In the genomic region with DNA sequence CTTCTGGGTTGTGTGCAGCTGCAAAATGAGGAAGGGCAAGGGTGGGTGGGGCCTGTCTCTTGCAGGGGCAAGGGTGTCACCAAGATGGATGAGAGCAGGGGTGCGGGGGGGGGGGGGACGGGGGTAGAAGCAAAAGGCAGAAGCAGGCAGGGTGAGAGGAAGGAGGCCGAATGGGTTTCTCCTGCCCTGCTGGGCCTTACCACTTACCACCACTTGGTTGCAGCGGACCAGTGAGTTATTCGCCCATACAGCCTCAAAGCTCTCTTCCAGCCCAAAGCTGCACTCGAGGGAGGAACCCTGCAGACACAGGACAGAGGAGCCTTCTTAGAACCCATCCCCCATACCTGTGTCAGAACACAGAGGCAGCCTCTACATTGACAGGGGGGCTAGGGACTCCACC, we compare ENCODE assay signal across 23 mouse cellular contexts. TPM values are rescaled to one million over a fixed set of nuclear protein-coding genes. Genes with fewer than 3 reads are reported as not detected.
DNase-seq lines count a peak whose midpoint lies in the region; ATAC-seq and TF ChIP-seq lines count a peak whose summit lies in the region.
"Had no signal": no experiment of that assay in that cellular context is flagged by ENCODE, and none has a peak within 500 bp of the region (broad histone marks: within the 10 kb centered on the region; RNA-seq: fewer than 3 reads in every experiment).

No protein-coding gene starts in this region.

- TF ChIP-seq CTCF in forebrain, postnatal 0 days (IDR thresholded peaks at IDR 0.05; ENCODE audit: low read depth): 0 out of 2 replicates have a peak, but pooled peaks have one; percentile 7
- no peak for TF ChIP-seq CTCF in thymus, adult 2 months (IDR thresholded peaks at IDR 0.05; ENCODE audit: borderline replicate concordance, control insufficient read depth, extremely low read depth, insufficient read depth, low read length, poor library complexity)

- peaks cover 10% of the 10 kb centered on the region; the same call in 1 of the 2 replicates for H3K36me3 ChIP-seq in forebrain, postnatal 0 days (ENCODE audit: insufficient read depth)
- no peaks in the 10 kb centered on the region for H3K36me3 ChIP-seq in forebrain, embryonic 16.5 days (ENCODE audit: control insufficient read depth, insufficient read depth)
- peaks cover 32% of the 10 kb centered on the region for H3K36me3 ChIP-seq in thymus, adult 2 months (ENCODE audit: control insufficient read depth, insufficient read depth, low read length)
- H3K36me3 ChIP-seq: neural tube, embryonic 15.5 days had no signal

- 63% methylated on average over 6 of the region's 6 CpGs for WGBS in forebrain, postnatal 0 days
- WGBS in forebrain, embryonic 16.5 days: 66% methylated on average over 4 of the region's 6 CpGs
- WGBS in thymus, adult 2 months: 40% methylated on average over 5 of the region's 6 CpGs

- H3K27ac ChIP-seq in forebrain, postnatal 0 days (ENCODE audit: low read depth, low read length): no peak overlapping the region
- no peak overlapping the region for H3K27ac ChIP-seq in forebrain, embryonic 16.5 days (ENCODE audit: low read length)
- peak overlapping the region; percentile 93 for H3K27ac ChIP-seq in thymus, adult 2 months (ENCODE audit: control insufficient read depth, insufficient read depth, low read length)
- H3K27ac ChIP-seq: intestine, embryonic 15.5 days; kidney, postnatal 0 days; layer of hippocampus, adult 2 months; left cerebral cortex, adult 2 months; limb, embryonic 13.5 days; neural tube, embryonic 15.5 days had no signal

- H3K9me3 ChIP-seq in forebrain, postnatal 0 days (ENCODE audit: low read length): no peaks in the 10 kb centered on the region
- H3K9me3 ChIP-seq in forebrain, embryonic 16.5 days (ENCODE audit: control insufficient read depth, low read length): no peaks in the 10 kb centered on the region
- H3K9me3 ChIP-seq: intestine, embryonic 15.5 days; limb, embryonic 13.5 days; neural tube, embryonic 15.5 days had no signal

- 0 out of 2 replicates have a peak, but pooled peaks cover 2% of the 10 kb centered on the region for H3K4me1 ChIP-seq in forebrain, postnatal 0 days (ENCODE audit: insufficient read depth)
- H3K4me1 ChIP-seq in forebrain, embryonic 16.5 days (replicated peaks; ENCODE audit: control insufficient read depth, insufficient read depth, low read length): peaks cover 18% of the 10 kb centered on the region
- peaks cover 53% of the 10 kb centered on the region for H3K4me1 ChIP-seq in thymus, adult 2 months (replicated peaks; ENCODE audit: control insufficient read depth, insufficient read depth, low read length)

- H3K4me3 ChIP-seq in forebrain, postnatal 0 days (ENCODE audit: low read depth, low read length): no peak overlapping the region
- no peak overlapping the region for H3K4me3 ChIP-seq in forebrain, embryonic 16.5 days (replicated peaks; ENCODE audit: low read length)
- H3K4me3 ChIP-seq in thymus, adult 2 months (ENCODE audit: control insufficient read depth, insufficient read depth, low read length): no peak overlapping the region
- H3K4me3 ChIP-seq: intestine, embryonic 15.5 days; layer of hippocampus, adult 2 months; left cerebral cortex, adult 2 months; limb, embryonic 13.5 days; neural tube, embryonic 15.5 days had no signal

- no peaks in the 10 kb centered on the region for H3K27me3 ChIP-seq in forebrain, postnatal 0 days (ENCODE audit: insufficient read depth, low read length)
- H3K27me3 ChIP-seq in forebrain, embryonic 16.5 days (replicated peaks; ENCODE audit: control insufficient read depth, insufficient read depth, low read length): no peaks in the 10 kb centered on the region
- H3K27me3 ChIP-seq in thymus, adult 2 months (ENCODE audit: control insufficient read depth, insufficient read depth, low read length): no peaks in the 10 kb centered on the region
- H3K27me3 ChIP-seq: intestine, embryonic 15.5 days; neural tube, embryonic 15.5 days had no signal

- no peak overlapping the region for H3K4me2 ChIP-seq in forebrain, postnatal 0 days (ENCODE audit: low read depth)
- H3K4me2 ChIP-seq in forebrain, embryonic 16.5 days (ENCODE audit: low read length): no peak overlapping the region
- H3K4me2 ChIP-seq: heart, embryonic 11.5 days; intestine, embryonic 15.5 days; limb, embryonic 13.5 days; lung, embryonic 14.5 days; neural tube, embryonic 15.5 days had no signal

- DNase-seq in forebrain, postnatal 0 days: no peak
- DNase-seq in thymus, adult 2 months: peak; percentile 49
- DNase-seq in thymus, adult 18-20 months: no peak
- DNase-seq in spleen, postnatal 4 days (ENCODE audit: low spot score in 2 of 2): peak; percentile 28 to 68
- no peak for DNase-seq in adrenal gland, adult 2 months
- no peak for DNase-seq in kidney, adult 11 months
- no peak for DNase-seq in layer of hippocampus, adult 9-10 months (ENCODE audit: low spot score)
- DNase-seq: adrenal gland, postnatal 10 days; cerebellum, adult 8-10 months; gastrocnemius, postnatal 25 days; lung, embryonic 14.5 days; right cerebral cortex, adult 18-20 months had no signal

- H3K9ac ChIP-seq in forebrain, postnatal 0 days: no peak overlapping the region
- no peak overlapping the region for H3K9ac ChIP-seq in forebrain, embryonic 16.5 days (replicated peaks; ENCODE audit: low read depth, low read length)
- H3K9ac ChIP-seq: intestine, embryonic 15.5 days; lung, embryonic 14.5 days; neural tube, embryonic 15.5 days had no signal

- TF ChIP-seq POLR2A in thymus, adult 2 months (IDR thresholded peaks at IDR 0.05; ENCODE audit: control insufficient read depth, extremely low read depth, insufficient read depth, low read length, poor library complexity): no peak

- ATAC-seq in forebrain, postnatal 0 days: no peak
- ATAC-seq in forebrain, embryonic 16.5 days: no peak
- ATAC-seq: forebrain, embryonic 14.5 days; intestine, embryonic 15.5 days had no signal

RNA-seq across cellular contexts. Expression of a gene that starts 24.9 kb away (rescaled TPM):
- 44.1 and 63.3 TPM in 2 replicates for total RNA-seq in forebrain, postnatal 0 days (2014; rRNA removed)
- polyA plus RNA-seq in forebrain, postnatal 0 days (2015; fragmentation: Nextera tagmentation; extraction: Ambion mirVana): 16.9 and 17.6 TPM in 2 replicates
- polyA plus RNA-seq in forebrain, embryonic 16.5 days (2015; fragmentation: Nextera tagmentation; extraction: Ambion mirVana): 19.4 and 19.8 TPM in 2 replicates
- polyA plus RNA-seq in thymus, adult 2 months (2012; rRNA removed): 466 and 519 TPM in 2 replicates
- total RNA-seq in adrenal gland, adult 2 months (2021): 100 to 1,000 TPM; 168 to 181 TPM
- 279 and 288 TPM in 2 replicates for polyA plus RNA-seq in adrenal gland, adult 2 months (2012; rRNA removed)

RNA-seq across cellular contexts. Expression of a gene that starts 25.2 kb away (rescaled TPM):
- total RNA-seq in forebrain, postnatal 0 days (2014; rRNA removed): not detected in 2 replicates
- not detected in 2 replicates for polyA plus RNA-seq in forebrain, postnatal 0 days (2015; fragmentation: Nextera tagmentation; extraction: Ambion mirVana)
- polyA plus RNA-seq in forebrain, embryonic 16.5 days (2015; fragmentation: Nextera tagmentation; extraction: Ambion mirVana): not detected in 2 replicates
- 0.71 and 0.81 TPM in 2 replicates for polyA plus RNA-seq in thymus, adult 2 months (2012; rRNA removed)
- total RNA-seq in adrenal gland, adult 2 months (2021): not detected
- not detected in 2 replicates for polyA plus RNA-seq in adrenal gland, adult 2 months (2012; rRNA removed)
- total RNA-seq: adrenal gland, postnatal 10 days; ES-E14; gastrocnemius, postnatal 25 days; layer of hippocampus, adult 2 months; left cerebral cortex, adult 2 months had no signal
- polyA plus RNA-seq: forebrain, embryonic 14.5 days; heart, embryonic 11.5 days; hindbrain, embryonic 11.5 days; intestine, embryonic 15.5 days; kidney, postnatal 0 days; limb, embryonic 13.5 days; lung, embryonic 14.5 days; neural tube, embryonic 15.5 days had no signal

RNA-seq across cellular contexts. Expression of a gene that starts 38.4 kb away (rescaled TPM):
- 0.23 and 0.57 TPM in 2 replicates for total RNA-seq in forebrain, postnatal 0 days (2014; rRNA removed)
- polyA plus RNA-seq in forebrain, postnatal 0 days (2015; fragmentation: Nextera tagmentation; extraction: Ambion mirVana): 0.08 TPM in 1 of 2 replicates, not detected in the other
- 0.15 TPM in 1 of 2 replicates, not detected in the other for polyA plus RNA-seq in forebrain, embryonic 16.5 days (2015; fragmentation: Nextera tagmentation; extraction: Ambion mirVana)
- 0.37 and 1.3 TPM in 2 replicates for polyA plus RNA-seq in thymus, adult 2 months (2012; rRNA removed)
- under 1 TPM; 0.52 to 0.95 TPM for total RNA-seq in adrenal gland, adult 2 months (2021)
- 2.2 and 3.4 TPM in 2 replicates for polyA plus RNA-seq in adrenal gland, adult 2 months (2012; rRNA removed)
- polyA plus RNA-seq: kidney, postnatal 0 days had no signal

Comparison
In these comparisons a context has a peak if more than half of its experiments do, and no peak if none do; other contexts are left out.
1. DNase-seq: peak in thymus, adult 2 months (single experiment) and spleen, postnatal 4 days (2 of 2); none in forebrain, postnatal 0 days (single experiment), thymus, adult 18-20 months (0 of 2), adrenal gland, adult 2 months (single experiment), kidney, adult 11 months (single experiment) and layer of hippocampus, adult 9-10 months (single experiment).
2. RNA of a gene that starts 24.9 kb away (polyA plus RNA-seq): 466 to 519 TPM in thymus, adult 2 months and 279 to 288 TPM in adrenal gland, adult 2 months; 19.4 to 19.8 TPM in forebrain, embryonic 16.5 days and 16.9 to 17.6 TPM in forebrain, postnatal 0 days; every median in the first group is over 10 times any median in the second.